Mouse (Mus musculus): Measurements from ENCODE around the gene Dtl. TPM values are rescaled to one million over a fixed set of nuclear protein-coding genes. Genes with fewer than 3 reads are reported as not detected.

Gene Dtl
- polyA plus RNA-seq, 1 experiment from 2014 or later, result 39.9 TPM

GRCm38 (mm10) chr1:191573906-191574639 lies 1.3 kb downstream of the Dtl start:
- H3K4me1 ChIP-seq (ENCODE audit: control insufficient read depth, insufficient read depth, low read length), result peaks cover 19% of the 10 kb centered on the region
- WGBS (ENCODE audit: insufficient replicate concordance), result 3% methylated on average over 13 of the region's 13 CpGs
- peak overlapping the region; percentile 88 for H3K4me3 ChIP-seq (ENCODE audit: low read depth, low read length)
- no peak for ATAC-seq (replicated peaks; ENCODE audit: insufficient number of reproducible peaks, low FRiP score, low TSS enrichment)
- no peaks in the 10 kb centered on the region for H3K27me3 ChIP-seq (ENCODE audit: control insufficient read depth, insufficient read depth, low read length)
- H3K27ac ChIP-seq (ENCODE audit: low read depth, low read length), result peak overlapping the region; percentile 89
- H3K9ac ChIP-seq (ENCODE audit: low read depth, low read length), result peak overlapping the region; percentile 95
- no peaks in the 10 kb centered on the region for H3K9me3 ChIP-seq (replicated peaks; ENCODE audit: control insufficient read depth, low read length)
- peak overlapping the region; percentile 76 for H3K4me2 ChIP-seq
- H3K36me3 ChIP-seq (ENCODE audit: control insufficient read depth, insufficient read depth, low read length), result no peaks in the 10 kb centered on the region

- Histone ChIP-seq H3K9ac (ENCODE audit: low read depth, low read length) (no peak overlapping the region), H3K4me1 (ENCODE audit: control insufficient read depth, insufficient read depth, low read length) (peaks cover 6% of the 10 kb centered on the region; the same call in 1 of the 2 replicates), H3K9me3 (replicated peaks; ENCODE audit: control insufficient read depth, low read length) (no peaks in the 10 kb centered on the region), H3K27me3 (ENCODE audit: control insufficient read depth, insufficient read depth, low read length) (no peaks in the 10 kb centered on the region), H3K4me2 (no peak overlapping the region), H3K36me3 (ENCODE audit: control insufficient read depth, insufficient read depth, low read length) (0 out of 2 replicates have a peak, but pooled peaks cover 3% of the 10 kb centered on the region), H3K27ac (ENCODE audit: low read depth, low read length) (no peak overlapping the region), H3K4me3 (ENCODE audit: low read depth, low read length) (no peak overlapping the region)
- 90% methylated on average over 3 of the region's 3 CpGs for WGBS (ENCODE audit: insufficient replicate concordance)
- no peak for ATAC-seq (replicated peaks; ENCODE audit: insufficient number of reproducible peaks, low FRiP score, low TSS enrichment)
Observed at GRCm38 (mm10) chr1:191570415-191570814, 4.9 kb downstream of the Dtl start.

- 100% methylated on average over 2 of the region's 2 CpGs for WGBS (ENCODE audit: insufficient replicate concordance)
- no peaks in the 10 kb centered on the region for H3K9me3 ChIP-seq (replicated peaks; ENCODE audit: control insufficient read depth, low read length)
- H3K27ac ChIP-seq (ENCODE audit: low read depth, low read length), result no peak overlapping the region
- H3K27me3 ChIP-seq (ENCODE audit: control insufficient read depth, insufficient read depth, low read length), result no peaks in the 10 kb centered on the region
- H3K4me1 ChIP-seq (ENCODE audit: control insufficient read depth, insufficient read depth, low read length), result peaks cover 6% of the 10 kb centered on the region; the same call in 1 of the 2 replicates
- no peak overlapping the region for H3K9ac ChIP-seq (ENCODE audit: low read depth, low read length)
- H3K36me3 ChIP-seq (ENCODE audit: control insufficient read depth, insufficient read depth, low read length), result 0 out of 2 replicates have a peak, but pooled peaks cover 3% of the 10 kb centered on the region
- ATAC-seq (replicated peaks; ENCODE audit: insufficient number of reproducible peaks, low FRiP score, low TSS enrichment), result no peak
- no peak overlapping the region for H3K4me3 ChIP-seq (ENCODE audit: low read depth, low read length)
- H3K4me2 ChIP-seq, result no peak overlapping the region
Observed at GRCm38 (mm10) chr1:191569625-191570024, 5.7 kb downstream of the Dtl start.

DNA sequence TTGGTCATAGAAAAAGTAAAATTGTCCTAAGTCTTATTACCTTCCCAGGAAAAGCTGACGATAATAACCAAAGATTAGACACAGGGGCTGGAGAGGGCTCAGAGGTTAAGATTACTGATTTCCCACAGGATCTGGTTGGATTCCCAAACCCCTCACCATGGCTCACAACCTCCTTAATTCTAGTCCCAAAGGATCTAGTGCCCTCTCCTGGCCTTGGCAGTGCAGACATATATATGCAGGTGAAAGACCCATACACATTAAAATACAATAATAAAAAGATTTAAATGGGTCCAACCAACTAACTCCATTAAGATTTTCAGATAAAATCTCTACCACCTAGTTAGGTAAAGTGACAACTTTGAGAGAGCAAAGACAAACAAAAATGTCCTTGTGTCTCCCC lies 7.5 kb downstream of the Dtl start:
- H3K9ac ChIP-seq (ENCODE audit: low read depth, low read length), result no peak overlapping the region
- ATAC-seq (replicated peaks; ENCODE audit: insufficient number of reproducible peaks, low FRiP score, low TSS enrichment), result no peak
- H3K27ac ChIP-seq (ENCODE audit: low read depth, low read length), result no peak overlapping the region
- no peak overlapping the region for H3K4me3 ChIP-seq (ENCODE audit: low read depth, low read length)
- peaks cover 4% of the 10 kb centered on the region; the same call in 1 of the 2 replicates for H3K4me1 ChIP-seq (ENCODE audit: control insufficient read depth, insufficient read depth, low read length)
- H3K36me3 ChIP-seq (ENCODE audit: control insufficient read depth, insufficient read depth, low read length), result 0 out of 2 replicates have a peak, but pooled peaks cover 3% of the 10 kb centered on the region
- H3K9me3 ChIP-seq (replicated peaks; ENCODE audit: control insufficient read depth, low read length), result no peaks in the 10 kb centered on the region
- WGBS (ENCODE audit: insufficient replicate concordance), result 76% methylated on average over 1 of the region's 1 CpGs
- no peaks in the 10 kb centered on the region for H3K27me3 ChIP-seq (ENCODE audit: control insufficient read depth, insufficient read depth, low read length)
- no peak overlapping the region for H3K4me2 ChIP-seq

GRCm38 (mm10) chr1:191562823-191563365 lies 12.4 kb downstream of the Dtl start:
- no peak for ATAC-seq (replicated peaks; ENCODE audit: insufficient number of reproducible peaks, low FRiP score, low TSS enrichment)
- H3K9ac ChIP-seq (ENCODE audit: low read depth, low read length), result no peak overlapping the region
- no peaks in the 10 kb centered on the region; the same call in 1 of the 2 replicates for H3K36me3 ChIP-seq (ENCODE audit: control insufficient read depth, insufficient read depth, low read length)
- H3K27ac ChIP-seq (ENCODE audit: low read depth, low read length), result no peak overlapping the region
- H3K4me1 ChIP-seq (ENCODE audit: control insufficient read depth, insufficient read depth, low read length), result no peaks in the 10 kb centered on the region
- no peak overlapping the region for H3K4me2 ChIP-seq
- 65% methylated on average over 6 of the region's 6 CpGs for WGBS (ENCODE audit: insufficient replicate concordance)
- no peaks in the 10 kb centered on the region for H3K9me3 ChIP-seq (replicated peaks; ENCODE audit: control insufficient read depth, low read length)
- H3K4me3 ChIP-seq (ENCODE audit: low read depth, low read length), result no peak overlapping the region
- H3K27me3 ChIP-seq (ENCODE audit: control insufficient read depth, insufficient read depth, low read length), result no peaks in the 10 kb centered on the region

- H3K4me3 ChIP-seq (ENCODE audit: low read depth, low read length), result no peak overlapping the region
- no peaks in the 10 kb centered on the region for H3K9me3 ChIP-seq (replicated peaks; ENCODE audit: control insufficient read depth, low read length)
- no peaks in the 10 kb centered on the region for H3K27me3 ChIP-seq (ENCODE audit: control insufficient read depth, insufficient read depth, low read length)
- no peaks in the 10 kb centered on the region for H3K4me1 ChIP-seq (ENCODE audit: control insufficient read depth, insufficient read depth, low read length)
- no peak for ATAC-seq (replicated peaks; ENCODE audit: insufficient number of reproducible peaks, low FRiP score, low TSS enrichment)
- H3K27ac ChIP-seq (ENCODE audit: low read depth, low read length), result no peak overlapping the region
- H3K36me3 ChIP-seq (ENCODE audit: control insufficient read depth, insufficient read depth, low read length), result peaks cover 2% of the 10 kb centered on the region; the same call in 1 of the 2 replicates
- no peak overlapping the region for H3K4me2 ChIP-seq
- 73% methylated on average over 5 of the region's 5 CpGs for WGBS (ENCODE audit: insufficient replicate concordance)
- H3K9ac ChIP-seq (ENCODE audit: low read depth, low read length), result no peak overlapping the region
Observed at GRCm38 (mm10) chr1:191559779-191560178, 15.6 kb downstream of the Dtl start.

DNA sequence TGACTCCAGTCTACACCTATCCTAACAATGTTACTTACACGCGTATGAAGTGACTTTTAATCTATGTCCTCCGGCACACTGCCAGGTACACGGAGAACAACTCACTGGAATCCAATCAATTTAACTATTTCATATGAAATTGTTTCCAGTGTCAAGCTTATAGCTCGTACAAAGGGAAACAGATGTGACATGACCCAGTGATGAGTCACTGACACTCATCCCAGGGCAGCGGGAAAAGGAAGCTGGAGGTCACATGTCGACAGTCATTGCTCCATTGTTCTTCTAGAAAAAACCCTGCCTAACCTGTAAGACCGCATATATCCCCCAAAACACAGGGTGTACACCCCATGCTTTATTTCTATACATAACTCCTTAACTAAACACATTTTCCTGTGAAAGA lies 18.2 kb downstream of the Dtl start:
- no peak overlapping the region for H3K9ac ChIP-seq (ENCODE audit: low read depth, low read length)
- no peak overlapping the region for H3K4me2 ChIP-seq
- no peaks in the 10 kb centered on the region for H3K9me3 ChIP-seq (replicated peaks; ENCODE audit: control insufficient read depth, low read length)
- no peak overlapping the region for H3K4me3 ChIP-seq (ENCODE audit: low read depth, low read length)
- WGBS (ENCODE audit: insufficient replicate concordance), result 66% methylated on average over 8 of the region's 8 CpGs
- H3K27me3 ChIP-seq (ENCODE audit: control insufficient read depth, insufficient read depth, low read length), result no peaks in the 10 kb centered on the region
- peaks cover 9% of the 10 kb centered on the region for H3K36me3 ChIP-seq (ENCODE audit: control insufficient read depth, insufficient read depth, low read length)
- H3K4me1 ChIP-seq (ENCODE audit: control insufficient read depth, insufficient read depth, low read length), result no peaks in the 10 kb centered on the region
- no peak for ATAC-seq (replicated peaks; ENCODE audit: insufficient number of reproducible peaks, low FRiP score, low TSS enrichment)
- H3K27ac ChIP-seq (ENCODE audit: low read depth, low read length), result no peak overlapping the region

DNA sequence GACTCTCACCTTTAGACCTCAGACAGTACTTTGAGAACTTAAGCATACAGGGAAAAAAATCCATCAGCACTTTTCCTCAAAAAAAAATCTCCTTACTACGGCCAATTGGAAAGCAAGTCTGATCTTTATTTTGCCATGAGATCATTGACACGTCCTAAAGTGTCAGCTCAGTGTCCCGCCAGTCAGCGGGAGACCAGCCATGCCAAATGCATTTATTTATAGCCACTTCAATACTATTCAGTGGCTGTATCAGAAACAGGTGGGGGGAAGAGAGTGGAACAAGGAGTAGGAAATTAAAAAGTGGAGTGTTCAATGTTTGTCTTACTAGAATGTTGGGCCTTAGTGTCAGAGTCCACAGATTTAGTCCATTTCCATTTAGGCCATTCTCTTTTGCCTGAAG lies 24.6 kb downstream of the Dtl start:
- Histone ChIP-seq H3K27me3 (ENCODE audit: control insufficient read depth, insufficient read depth, low read length) (no peaks in the 10 kb centered on the region), H3K4me3 (ENCODE audit: low read depth, low read length) (no peak overlapping the region), H3K4me2 (no peak overlapping the region), H3K27ac (ENCODE audit: low read depth, low read length) (no peak overlapping the region), H3K36me3 (ENCODE audit: control insufficient read depth, insufficient read depth, low read length) (peaks cover 12% of the 10 kb centered on the region), H3K9me3 (replicated peaks; ENCODE audit: control insufficient read depth, low read length) (no peaks in the 10 kb centered on the region), H3K4me1 (ENCODE audit: control insufficient read depth, insufficient read depth, low read length) (peaks cover 3% of the 10 kb centered on the region; the same call in 1 of the 2 replicates), H3K9ac (ENCODE audit: low read depth, low read length) (no peak overlapping the region)
- 46% methylated on average over 4 of the region's 4 CpGs for WGBS (ENCODE audit: insufficient replicate concordance)
- ATAC-seq (replicated peaks; ENCODE audit: insufficient number of reproducible peaks, low FRiP score, low TSS enrichment), result no peak
